Mouse (Mus musculus) CD4-positive, CD25-positive, alpha-beta regulatory T cell, adult 2 months (primary cell): ENCODE data around the gene Il18bp.
A peak's percentile ranks its signal among the peaks of the same experiment; 100 is the strongest.

Experiments
- DNase-seq: peaks from one replicate; pipeline ENCODE4 v3.0.0-alpha.2; 2012; ENCODE audit warnings: low read depth, low spot score

Il18bp gene

DNA sequence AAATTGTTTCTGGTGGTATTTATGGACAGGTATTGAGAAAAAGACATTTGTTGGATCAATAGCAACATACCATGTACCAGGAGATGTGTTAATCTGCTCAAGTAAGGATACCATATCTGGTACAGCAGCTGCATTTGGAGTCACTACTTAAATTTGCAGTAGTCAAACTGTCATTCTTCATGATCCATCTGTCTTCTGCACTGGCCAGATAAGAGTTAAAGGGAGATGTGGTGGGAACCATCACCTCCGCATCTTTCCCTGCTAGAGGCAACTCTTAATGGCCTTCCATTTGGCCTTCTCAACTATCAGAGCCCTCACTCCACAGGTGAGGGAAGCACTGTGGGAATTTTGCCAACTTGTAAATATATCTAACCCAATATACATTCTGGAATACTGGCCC, 12.0 kb downstream of the Il18bp start:
- no peak for DNase-seq

- no peak for DNase-seq
These were observed 17.4 kb downstream of the Il18bp start for GRCm38 (mm10) chr7:102000921-102001630.

DNA sequence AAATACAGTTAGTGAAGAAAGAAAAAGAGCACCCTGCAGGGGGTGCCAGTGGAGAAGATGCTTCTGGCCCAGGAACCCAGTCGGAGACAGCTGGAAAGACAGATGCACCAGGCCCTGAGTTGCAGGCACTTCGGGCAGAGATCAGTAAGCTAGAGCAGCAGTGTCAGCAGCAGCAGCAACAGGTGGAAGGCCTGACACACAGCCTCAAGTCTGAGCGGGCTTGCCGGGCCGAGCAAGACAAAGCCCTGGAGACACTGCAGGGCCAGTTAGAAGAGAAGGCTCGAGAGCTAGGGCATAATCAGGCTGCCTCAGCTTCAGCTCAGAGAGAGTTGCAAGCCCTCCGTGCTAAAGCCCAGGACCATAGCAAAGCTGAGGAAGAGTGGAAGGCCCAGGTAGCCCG, 18.2 kb downstream of the Il18bp start:
- no peak for DNase-seq

DNA sequence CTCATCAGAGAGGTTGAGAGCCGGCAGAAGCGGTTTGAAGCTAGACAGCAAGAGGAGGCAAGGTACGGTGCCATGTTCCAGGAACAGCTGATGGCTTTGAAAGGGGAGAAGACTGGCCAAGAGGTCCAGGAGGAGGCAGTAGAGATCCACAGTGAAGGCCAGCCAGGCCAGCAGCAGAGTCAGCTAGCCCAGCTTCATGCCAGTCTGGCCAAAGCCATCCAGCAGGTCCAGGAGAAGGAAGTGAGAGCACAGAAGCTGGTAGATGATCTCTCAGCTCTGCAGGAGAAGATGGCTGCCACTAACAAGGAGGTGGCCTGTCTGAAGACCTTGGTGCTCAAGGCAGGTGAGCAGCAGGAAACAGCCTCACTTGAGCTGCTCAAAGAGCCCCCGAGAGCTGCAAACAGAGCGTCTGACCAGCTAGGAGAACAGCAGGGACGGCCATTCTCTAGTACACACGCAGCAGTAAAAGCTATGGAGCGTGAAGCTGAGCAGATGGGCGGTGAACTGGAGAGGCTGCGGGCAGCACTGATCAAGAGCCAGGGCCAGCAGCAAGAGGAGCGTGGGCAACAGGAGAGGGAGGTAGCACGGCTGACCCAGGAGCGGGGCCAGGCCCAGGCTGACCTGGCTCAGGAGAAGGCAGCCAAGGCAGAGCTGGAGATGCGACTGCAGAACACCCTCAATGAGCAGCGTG, 18.9 kb downstream of the Il18bp start:
- DNase-seq = no peak

GRCm38 (mm10) chr7:101998194-101998927, 20.1 kb downstream of the Il18bp start:
- DNase-seq = peak; percentile 84

GRCm38 (mm10) chr7:101994241-101994640, 24.2 kb downstream of the Il18bp start:
- DNase-seq = no peak

DNA sequence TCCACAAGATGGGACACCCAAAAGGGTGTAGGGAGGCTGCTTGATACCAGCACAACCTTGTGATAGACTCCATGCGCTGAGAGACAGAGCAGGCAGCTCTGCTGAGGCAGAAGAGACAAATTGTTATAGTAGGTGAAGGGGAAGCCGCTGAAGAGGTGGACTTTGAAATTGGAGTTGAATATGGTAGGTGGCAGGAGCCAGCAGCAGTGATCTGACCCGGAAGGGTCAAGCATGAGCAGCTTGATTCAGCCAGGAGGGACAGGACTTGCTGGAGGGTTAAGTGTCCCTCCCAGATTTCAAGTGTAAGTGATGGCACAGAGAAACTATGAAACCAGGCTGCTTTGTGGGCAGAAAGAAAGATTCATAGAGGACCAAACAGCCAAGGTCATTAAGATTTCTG, 33.4 kb downstream of the Il18bp start:
- no peak for DNase-seq

DNA sequence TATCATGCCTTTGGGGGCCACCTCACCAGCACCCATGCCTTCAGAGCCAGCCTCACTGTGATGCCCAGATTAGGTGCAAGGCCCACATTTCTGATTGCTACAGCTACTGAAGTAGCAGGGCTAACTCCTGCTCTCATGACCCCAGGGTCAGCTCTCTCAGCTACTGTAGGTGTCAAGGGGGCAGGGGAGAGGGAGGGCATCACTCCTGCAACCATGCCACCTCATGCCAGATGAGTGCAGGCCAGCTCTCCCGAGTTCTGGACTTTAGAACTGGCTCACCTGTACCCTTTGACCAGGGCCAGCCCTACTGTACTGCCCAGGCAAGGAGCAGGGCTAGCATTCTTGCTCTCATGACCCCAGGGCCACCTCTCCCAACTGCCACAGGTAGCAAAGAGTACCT, 35.8 kb downstream of the Il18bp start:
- DNase-seq = no peak

DNA sequence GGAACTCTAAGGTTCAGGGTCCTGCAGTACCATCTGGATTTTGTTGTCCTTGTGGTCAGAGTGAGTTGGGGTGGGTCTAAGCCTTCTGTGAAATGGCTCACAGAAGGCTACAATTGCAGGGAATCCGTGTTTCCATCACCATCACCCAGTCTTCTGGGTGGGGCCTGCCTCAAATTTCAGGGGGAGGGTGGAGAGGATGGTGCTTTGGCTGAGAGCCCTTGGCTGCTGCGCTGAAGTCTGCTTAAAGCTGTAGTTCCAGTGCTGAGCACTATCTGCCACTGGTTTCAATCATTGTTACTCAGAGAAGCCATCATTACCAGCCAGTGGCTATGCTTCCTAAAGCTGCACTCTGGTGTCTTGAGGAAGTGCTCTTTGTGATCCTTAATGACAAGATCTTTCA, 44.0 kb downstream of the Il18bp start:
- no peak for DNase-seq

GRCm38 (mm10) chr7:101973730-101974129, 44.8 kb downstream of the Il18bp start:
- DNase-seq = no peak

- no peak for DNase-seq
These were observed 46.8 kb downstream of the Il18bp start for GRCm38 (mm10) chr7:101971721-101972120.

GRCm38 (mm10) chr7:101970821-101971461, 47.5 kb downstream of the Il18bp start:
- DNase-seq = peak; percentile 82

GRCm38 (mm10) chr7:101970429-101970775, 48.1 kb downstream of the Il18bp start:
- peak; percentile 93 for DNase-seq

DNA sequence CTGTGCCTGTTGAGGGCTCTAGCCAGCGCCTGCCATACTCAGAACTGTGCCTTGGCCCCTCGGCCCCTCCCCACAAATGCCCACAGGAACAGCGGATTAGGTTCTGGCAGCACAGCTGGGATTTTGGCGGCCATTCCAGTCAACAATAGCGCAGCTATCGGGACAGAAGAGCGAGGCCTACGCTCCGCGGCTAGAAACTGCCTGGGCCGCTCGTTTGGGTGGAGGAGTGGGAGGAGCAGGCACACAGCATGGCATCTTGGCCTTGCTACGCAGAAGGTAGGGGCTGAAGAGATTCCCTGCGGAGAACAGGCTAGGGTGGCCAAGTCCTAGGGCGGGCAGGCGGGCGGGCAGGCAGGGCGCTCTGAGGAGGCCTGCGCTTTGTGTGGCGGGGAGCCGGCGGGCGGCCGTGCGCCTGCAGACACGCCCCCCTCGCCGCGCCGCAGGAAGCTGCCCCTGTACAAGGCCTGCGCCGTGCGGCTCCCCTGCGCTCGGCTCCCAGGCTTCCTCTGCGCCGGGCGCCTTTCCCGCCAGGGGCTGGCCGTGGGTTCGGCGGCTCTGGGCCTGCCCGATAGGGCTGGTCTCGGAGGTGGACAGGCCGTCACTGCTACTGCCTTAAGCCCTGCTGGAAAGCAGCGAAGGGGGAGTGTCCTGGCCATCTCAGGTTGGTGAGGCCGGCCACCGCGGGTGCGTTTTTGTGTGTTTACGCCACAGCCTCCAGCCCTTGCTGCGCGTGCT, 48.6 kb downstream of the Il18bp start:
- peak; percentile 89 for DNase-seq

- DNase-seq = no peak
These were observed 49.7 kb downstream of the Il18bp start for GRCm38 (mm10) chr7:101968751-101969150.

- no peak for DNase-seq
These were observed 51.2 kb downstream of the Il18bp start for GRCm38 (mm10) chr7:101967256-101967655.

GRCm38 (mm10) chr7:101965606-101966005, 52.9 kb downstream of the Il18bp start:
- DNase-seq = peak; percentile 43
